Mouse (Mus musculus) erythroblast, embryonic 14.5 days (primary cell): ENCODE measurements around the gene Azin2.

Experiments
- GATA1 ChIP-seq: IDR thresholded peaks from 2 replicates; pipeline ENCODE4 v1.6.1; 2012; ENCODE audit warnings: low read length, inconsistent platforms, mixed read lengths
- TAL1 ChIP-seq: IDR thresholded peaks from 3 replicates; pipeline ENCODE4 v1.6.1; 2012; ENCODE audit warnings: low read length, inconsistent platforms, mixed read lengths

- no peak for TF ChIP-seq GATA1
- TF ChIP-seq TAL1 = no peak
These were observed 53.5 kb downstream of the Azin2 start for GRCm38 (mm10) chr4:128908586-128909377.
